Mouse (Mus musculus) limb, embryonic 14.5 days (tissue): ENCODE data around the gene Dazap1. TPM values are rescaled to one million over a fixed set of nuclear protein-coding genes. Genes with fewer than 3 reads are reported as not detected.
"Not testable (repeated sequence)": the region's sequence is repeated elsewhere in the genome, so short reads cannot be mapped to it uniquely, and the experiment has no call there.

Source experiments
- ATAC-seq: fragments of 200-750 bp; cut with Nextera tagmentation; 2 replicates; pipeline ENCODE4 v1.8.0; 2017; ENCODE audit warnings: low read depth, moderate number of reproducible peaks, moderate TSS enrichment; ENCODE audit not compliant: low FRiP score
- DNase-seq: peaks from one replicate; pipeline ENCODE4 v3.0.0-alpha.2; 2015; ENCODE audit warnings: low spot score
- H3K27ac ChIP-seq: fragments of 300-500 bp; sonication (generic); replicated peaks from 2 replicates; pipeline ENCODE4 v1.5.1; 2014; ENCODE audit warnings: low read depth, mild to moderate bottlenecking, low read length, moderate library complexity, mixed read lengths
- H3K27me3 ChIP-seq: fragments of 300-500 bp; sonication (generic); 2 replicates; pipeline ENCODE4 v1.6.1; 2014; ENCODE audit warnings: low read length, mixed read lengths; ENCODE audit not compliant: control insufficient read depth, insufficient read depth
- H3K36me3 ChIP-seq: fragments of 300-500 bp; sonication (generic); 2 replicates; pipeline ENCODE4 v1.6.1; 2014; ENCODE audit warnings: mild to moderate bottlenecking, low read length, moderate library complexity, mixed read lengths; ENCODE audit not compliant: control insufficient read depth, insufficient read depth
- H3K4me1 ChIP-seq: fragments of 300-500 bp; sonication (generic); 2 replicates; pipeline ENCODE4 v1.6.1; 2014; ENCODE audit warnings: antibody characterized with exemption, low read length, mixed read lengths; ENCODE audit not compliant: control insufficient read depth, insufficient read depth
- H3K4me2 ChIP-seq: fragments of 300-500 bp; sonication (generic); replicated peaks from 2 replicates; pipeline ENCODE4 v1.6.1; 2014; ENCODE audit warnings: low read depth, mild to moderate bottlenecking, low read length, moderate library complexity; ENCODE audit not compliant: severe bottlenecking
- H3K4me3 ChIP-seq: fragments of 300-500 bp; sonication (generic); replicated peaks from 2 replicates; pipeline ENCODE4 v1.5.1; 2014; ENCODE audit warnings: low read length
- H3K9ac ChIP-seq: fragments of 300-500 bp; sonication (generic); 2 replicates; pipeline ENCODE4 v1.6.1; 2014; ENCODE audit warnings: mild to moderate bottlenecking, low read depth, low read length, moderate library complexity; ENCODE audit not compliant: severe bottlenecking
- H3K9me3 ChIP-seq: fragments of 300-500 bp; sonication (generic); 2 replicates; pipeline ENCODE4 v1.6.1; 2016; ENCODE audit warnings: low read length; ENCODE audit not compliant: control insufficient read depth
- POLR2A ChIP-seq: fragments of 200-500 bp; IDR thresholded peaks from 2 replicates; pipeline ENCODE4 v1.8.0; 2012; ENCODE audit warnings: inconsistent platforms, mild to moderate bottlenecking, moderate library complexity, borderline replicate concordance; ENCODE audit not compliant: insufficient read depth, insufficient read length; ENCODE audit errors: extremely low read depth
- WGBS: fragments of 180-500 bp; shearing (Covaris S2); extraction: QIAGEN DNeasy Blood & Tissue Kit; methylation state at CpG from one replicate; pipeline ENCODE4 v1.1.7; 2014; 5-methylcytosine and 5-hydroxymethylcytosine counted together
- polyA plus RNA-seq, 2 experiments: library from polyadenylated mRNA; depleted of rRNA in 1 of 2; stranded (reverse) in 1 of 2; unstranded in 1 of 2; fragments of >200 nt; fragmentation: Nextera tagmentation in 1 of 2; extraction: Ambion mirVana in 1 of 2; gene quantifications; 2 replicates each; pipeline versions ENCODE4 v1.2.1 to v1.2.3; 2012 to 2014

Dazap1 gene
- polyA plus RNA-seq (2012; rRNA removed) (243 and 272 TPM in 2 replicates), polyA plus RNA-seq (2014; fragmentation: Nextera tagmentation; extraction: Ambion mirVana) (46.1 and 50.7 TPM in 2 replicates)

GRCm38 (mm10) chr10:80260642-80261584 is at the start of gene Dazap1, which contains the start of gene Gamt:
TSS of gene Dazap1 (plus strand) at chr10:80261486.
TSS of gene Gamt (minus strand) at chr10:80261012.
- Histone ChIP-seq H3K4me1 (peaks cover 17% of the 10 kb centered on the region), H3K36me3 (peaks cover 29% of the 10 kb centered on the region), H3K9ac (peak within 1 kb of the TSS; percentile 50), H3K4me2 (peak within 1 kb of the TSS; percentile 90), H3K27me3 (no peaks in the 10 kb centered on the region), H3K4me3 (peak within 1 kb of the TSS; percentile 53), H3K9me3 (no peaks in the 10 kb centered on the region), H3K27ac (peak within 1 kb of the TSS; percentile 95)
- DNase-seq (peak; percentile 98), ATAC-seq (peak; percentile 87)
- under 1% methylated on average over 44 of the region's 49 CpGs for WGBS
- peak; percentile 52; the same call in 1 of the 2 replicates for TF ChIP-seq POLR2A

- H3K27me3 ChIP-seq, H3K9me3 ChIP-seq, H3K4me3 ChIP-seq, H3K9ac ChIP-seq, ATAC-seq, H3K4me2 ChIP-seq, DNase-seq, H3K36me3 ChIP-seq, H3K27ac ChIP-seq, H3K4me1 ChIP-seq: not testable (repeated sequence)
- WGBS = 71% methylated on average over 7 of the region's 7 CpGs
Measured at GRCm38 (mm10) chr10:80211547-80212103, 49.7 kb upstream of the Dazap1 start.

DNA sequence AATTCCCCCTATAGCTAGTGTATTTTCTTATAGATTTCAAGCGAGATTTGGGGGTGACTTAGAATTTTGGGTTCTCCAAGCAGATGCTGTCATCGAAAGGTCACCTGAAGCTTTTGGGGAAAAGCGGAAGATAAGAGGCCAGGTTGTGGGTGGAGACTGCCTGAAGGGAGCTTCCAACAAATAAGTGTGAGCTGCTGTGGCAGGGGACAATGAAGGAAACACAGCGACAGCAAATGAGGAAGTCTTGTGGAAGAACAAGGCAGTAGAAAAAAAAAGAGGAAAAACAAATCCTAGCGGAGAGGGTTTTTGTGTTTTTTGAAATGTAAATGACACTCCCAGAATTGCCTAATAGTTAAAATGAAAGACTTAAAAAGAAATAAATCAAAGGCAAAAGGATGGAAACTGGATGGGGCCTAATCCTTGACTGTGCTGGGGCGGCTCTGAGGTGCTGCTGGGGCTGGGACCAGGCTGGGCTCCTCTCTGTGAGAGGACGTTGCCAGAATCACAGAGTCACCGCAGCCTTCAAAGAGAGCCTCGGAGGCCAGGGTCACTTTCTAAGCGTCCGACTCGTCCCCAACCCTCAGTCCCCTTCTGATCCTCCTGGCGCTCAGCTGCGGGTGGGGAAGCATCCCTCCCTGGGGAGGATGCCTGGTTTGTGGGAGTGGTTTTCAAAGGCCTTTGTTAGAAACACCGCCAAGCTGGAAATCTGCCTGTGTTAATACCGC is 46.1 kb upstream of the Dazap1 start:
- H3K9ac ChIP-seq = peak overlapping the region; percentile 21; the same call in 1 of the 2 replicates

GRCm38 (mm10) chr10:80220676-80221075 is 40.6 kb upstream of the Dazap1 start:
- WGBS = 41% methylated on average over 6 of the region's 9 CpGs
- no peak for TF ChIP-seq POLR2A

More for the DNA sequence above, 46.1 kb upstream of the Dazap1 start:
- Histone ChIP-seq H3K4me2 (no peak overlapping the region), H3K4me1 (no peaks in the 10 kb centered on the region), H3K4me3 (no peak overlapping the region), H3K36me3 (no peaks in the 10 kb centered on the region), H3K27ac (no peak overlapping the region), H3K27me3 (no peaks in the 10 kb centered on the region), H3K9me3 (no peaks in the 10 kb centered on the region)
- ATAC-seq = no peak
- WGBS = 34% methylated on average over 16 of the region's 16 CpGs
- no peak for DNase-seq
- no peak for TF ChIP-seq POLR2A

DNA sequence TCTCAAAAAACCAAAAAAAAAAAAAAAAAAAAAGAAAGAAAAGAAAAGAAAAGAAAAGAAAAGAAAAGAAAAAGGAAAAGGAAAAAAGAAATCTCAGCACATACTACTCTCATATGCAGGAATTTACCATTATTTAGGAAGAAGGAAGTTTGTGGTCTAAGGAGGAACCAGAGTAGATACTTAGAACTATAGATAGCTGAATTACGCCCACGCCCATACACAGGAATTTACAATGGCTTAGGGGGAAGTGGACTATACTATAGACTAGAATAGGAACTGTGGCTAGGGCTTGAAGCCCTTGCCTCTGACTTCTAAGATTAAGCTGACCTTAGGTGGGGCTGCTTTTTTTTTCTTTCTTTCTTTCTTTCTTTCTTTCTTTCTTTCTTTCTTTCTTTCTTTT is 38.1 kb upstream of the Dazap1 start:
- H3K9me3 ChIP-seq, H3K36me3 ChIP-seq, DNase-seq, H3K27ac ChIP-seq, H3K4me2 ChIP-seq, H3K9ac ChIP-seq, H3K4me3 ChIP-seq, H3K27me3 ChIP-seq, ATAC-seq: not testable (repeated sequence)
- H3K4me1 ChIP-seq = peaks cover 20% of the 10 kb centered on the region
- WGBS = 88% methylated on average over 2 of the region's 2 CpGs

More at GRCm38 (mm10) chr10:80220676-80221075, 40.6 kb upstream of the Dazap1 start:
- Histone ChIP-seq H3K36me3 (no peaks in the 10 kb centered on the region), H3K27me3 (no peaks in the 10 kb centered on the region), H3K4me3 (no peak overlapping the region), H3K9me3 (no peaks in the 10 kb centered on the region), H3K4me2 (no peak overlapping the region), H3K4me1 (peaks cover 5% of the 10 kb centered on the region), H3K9ac (no peak overlapping the region), H3K27ac (no peak overlapping the region)
- ATAC-seq = no peak
- DNase-seq = no peak
